Mouse (Mus musculus) bone marrow, adult 2 months (tissue): Measurements from ENCODE around the gene Stt3a. TPM values are rescaled to one million over a fixed set of nuclear protein-coding genes. Genes with fewer than 3 reads are reported as not detected.

Source experiments
- H3K27ac ChIP-seq: fragments of 200-500 bp; 2 replicates; pipeline ENCODE4 v1.5.1; 2012; ENCODE audit warnings: low read depth, mild to moderate bottlenecking, control low read depth, inconsistent platforms, low read length; ENCODE audit not compliant: control insufficient read depth, poor library complexity, insufficient read depth
- H3K4me1 ChIP-seq: fragments of 200-500 bp; 2 replicates; pipeline ENCODE4 v1.6.1; 2011; ENCODE audit warnings: low read length; ENCODE audit not compliant: control insufficient read depth, insufficient read depth
- H3K4me3 ChIP-seq: fragments of 200-500 bp; replicated peaks from 2 replicates; pipeline ENCODE3; 2011; ENCODE audit warnings: mild to moderate bottlenecking, low read depth, low read length, control low read depth; ENCODE audit not compliant: control insufficient read depth
- CTCF ChIP-seq: fragments of 200-500 bp; IDR thresholded peaks from 2 replicates; pipeline ENCODE4 v1.5.1; 2011; ENCODE audit warnings: low read length, control low read depth; ENCODE audit not compliant: control insufficient read depth, insufficient read depth
- POLR2A ChIP-seq: fragments of 200-500 bp; IDR thresholded peaks from 2 replicates; pipeline ENCODE4 v1.6.1; 2011; ENCODE audit warnings: low read depth, mild to moderate bottlenecking, control low read depth, low read length, borderline replicate concordance; ENCODE audit not compliant: control insufficient read depth
- WGBS: fragments of 180-500 bp; shearing (Covaris S2); methylation state at CpG from one replicate; pipeline ENCODE4 v1.1.7; 2018; 5-methylcytosine and 5-hydroxymethylcytosine counted together
- polyA plus RNA-seq: library from polyadenylated mRNA; stranded (reverse); fragments of >200 nt; gene quantifications from 2 replicates; pipeline ENCODE4 v1.2.4, GENCODE M21; 2011; ENCODE audit warnings: low replicate concordance; ENCODE audit not compliant: missing spikeins, insufficient read depth, insufficient read length

The Stt3a gene
- polyA plus RNA-seq, 1 experiment = 76.7 TPM

DNA sequence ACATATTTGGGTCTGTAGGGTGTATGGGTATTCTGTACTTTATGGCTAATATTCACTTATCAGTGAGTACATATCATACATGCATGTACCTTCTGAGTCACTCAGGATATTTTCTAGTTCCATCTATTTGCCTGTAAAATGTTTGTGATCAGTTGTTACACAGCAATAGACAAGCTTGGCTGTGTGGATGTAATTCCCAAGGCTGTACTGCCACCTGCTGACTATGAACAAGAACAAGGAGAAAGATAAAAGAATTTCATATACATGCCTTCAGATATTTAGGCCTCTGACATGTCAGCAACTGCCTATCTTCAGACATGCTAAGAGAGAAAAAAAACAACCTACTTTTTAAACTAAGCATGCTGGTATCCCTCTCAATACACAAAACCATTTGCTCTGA is 80.2 kb downstream of the Stt3a start:
- Histone ChIP-seq H3K4me3 (no peak overlapping the region), H3K27ac (no peak overlapping the region), H3K4me1 (no peaks in the 10 kb centered on the region)
- no peak for TF ChIP-seq CTCF
- TF ChIP-seq POLR2A = no peak

DNA sequence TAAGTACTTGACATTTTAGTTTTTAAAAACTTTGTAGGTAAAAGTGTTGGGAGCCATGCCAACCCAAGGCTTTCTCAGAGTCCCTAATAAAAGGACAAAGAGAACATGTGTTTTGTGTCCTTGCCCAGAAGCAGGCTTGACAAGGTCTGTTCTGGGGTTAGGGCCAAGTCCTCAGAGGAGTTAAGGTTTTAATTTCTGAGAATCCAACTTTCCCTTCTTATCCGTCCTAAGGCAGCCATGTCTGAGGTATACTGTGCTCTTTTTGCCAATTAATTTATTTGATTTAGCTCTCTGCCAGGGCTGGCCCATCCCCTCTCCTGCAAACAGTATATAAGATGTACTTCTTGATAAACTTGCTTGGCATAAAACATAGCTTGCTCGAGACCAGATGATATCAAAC is 86.1 kb downstream of the Stt3a start:
- Histone ChIP-seq H3K4me1 (no peaks in the 10 kb centered on the region), H3K27ac (no peak overlapping the region), H3K4me3 (no peak overlapping the region)
- no peak for TF ChIP-seq CTCF
- no peak for TF ChIP-seq POLR2A
- WGBS = 67% methylated on average over 2 of the region's 2 CpGs

Other genes starting within 250 kb of the Stt3a start
- gene Gm5615, start 225.7 kb downstream of the Stt3a start, polyA plus RNA-seq = not detected in 2 replicates
- not detected in 2 replicates for gene Gm17689, start 185.0 kb downstream of the Stt3a start, polyA plus RNA-seq
- not detected in 2 replicates for gene A630095E13Rik, start 124.3 kb downstream of the Stt3a start, polyA plus RNA-seq
- not detected in 2 replicates for gene Acrv1, start 74.5 kb downstream of the Stt3a start, polyA plus RNA-seq
- 19.0 and 43.8 TPM in 2 replicates for gene Chek1, start 40.6 kb downstream of the Stt3a start, polyA plus RNA-seq
- 21.0 and 26.8 TPM in 2 replicates for gene Ei24, start 29.7 kb upstream of the Stt3a start, polyA plus RNA-seq
- 7.3 TPM in 1 of 2 replicates, not detected in the other for gene Fez1, start 54.2 kb upstream of the Stt3a start, polyA plus RNA-seq